Comparison of ENCODE assay signal across 8 mouse cellular contexts in genomic region chr1:79760656-79761055, GRCm38 (mm10). TPM values are rescaled to one million over a fixed set of nuclear protein-coding genes. Genes with fewer than 3 reads are reported as not detected.
A peak's percentile ranks its signal among the peaks of the same experiment; 100 is the strongest.
DNase-seq lines count a peak whose midpoint lies in the region; ATAC-seq lines count a peak whose summit lies in the region.

No protein-coding gene starts in this region.

- peak; percentile 8; the same call in 1 of the 2 replicates for ATAC-seq in embryonic facial prominence, embryonic 11.5 days (replicated peaks; ENCODE audit: insufficient number of reproducible peaks, low FRiP score, low TSS enrichment, low read depth)
- ATAC-seq in hindbrain, embryonic 14.5 days (ENCODE audit: low FRiP score) = peak; percentile 8; the same call in 1 of the 2 replicates
- ATAC-seq in liver, embryonic 11.5 days (replicated peaks; ENCODE audit: low FRiP score) = peak; percentile 19
- ATAC-seq in stomach, embryonic 15.5 days (ENCODE audit: insufficient read depth, low FRiP score, low read depth) = peak; percentile 4; the same call in 1 of the 2 replicates

- H3K9ac ChIP-seq in embryonic facial prominence, embryonic 11.5 days (replicated peaks; ENCODE audit: low read length) = peak overlapping the region; percentile 85
- peak overlapping the region; percentile 89 for H3K9ac ChIP-seq in hindbrain, embryonic 14.5 days
- peak overlapping the region; percentile 79 for H3K9ac ChIP-seq in liver, embryonic 11.5 days (ENCODE audit: low read depth, low read length)
- peak overlapping the region; percentile 74 for H3K9ac ChIP-seq in stomach, embryonic 15.5 days

- peak overlapping the region; percentile 89 for H3K4me3 ChIP-seq in embryonic facial prominence, embryonic 11.5 days (ENCODE audit: low read depth, low read length)
- H3K4me3 ChIP-seq in hindbrain, embryonic 14.5 days (replicated peaks; ENCODE audit: low read length) = peak overlapping the region; percentile 69
- peak overlapping the region; percentile 78 for H3K4me3 ChIP-seq in liver, embryonic 11.5 days (ENCODE audit: low read depth, low read length)
- H3K4me3 ChIP-seq in stomach, embryonic 15.5 days (replicated peaks) = peak overlapping the region; percentile 92

- H3K27ac ChIP-seq in embryonic facial prominence, embryonic 11.5 days (replicated peaks; ENCODE audit: low read depth, low read length) = no peak overlapping the region
- H3K27ac ChIP-seq in hindbrain, embryonic 14.5 days = no peak overlapping the region
- H3K27ac ChIP-seq in liver, embryonic 11.5 days (ENCODE audit: low read depth, low read length) = no peak overlapping the region
- no peak overlapping the region for H3K27ac ChIP-seq in stomach, embryonic 15.5 days

- no peaks in the 10 kb centered on the region for H3K36me3 ChIP-seq in embryonic facial prominence, embryonic 11.5 days (replicated peaks; ENCODE audit: control insufficient read depth, insufficient read depth, low read depth, low read length)
- no peaks in the 10 kb centered on the region for H3K36me3 ChIP-seq in hindbrain, embryonic 14.5 days (replicated peaks; ENCODE audit: control insufficient read depth, insufficient read depth)
- H3K36me3 ChIP-seq in liver, embryonic 11.5 days (ENCODE audit: control insufficient read depth, insufficient read depth, low read length) = no peaks in the 10 kb centered on the region
- no peaks in the 10 kb centered on the region for H3K36me3 ChIP-seq in stomach, embryonic 15.5 days

- H3K9me3 ChIP-seq in embryonic facial prominence, embryonic 11.5 days (replicated peaks; ENCODE audit: control insufficient read depth, low read length) = no peaks in the 10 kb centered on the region
- H3K9me3 ChIP-seq in hindbrain, embryonic 14.5 days (ENCODE audit: control insufficient read depth, low read length) = no peaks in the 10 kb centered on the region
- no peaks in the 10 kb centered on the region for H3K9me3 ChIP-seq in liver, embryonic 11.5 days (ENCODE audit: control insufficient read depth, low read length)
- H3K9me3 ChIP-seq in stomach, embryonic 15.5 days = no peaks in the 10 kb centered on the region

- intact Hi-C loops in left cerebral cortex, postnatal 36 days (cut with DNase I) = no loop called here

- peak; percentile 42 to 77 for DNase-seq in adrenal gland, adult (ENCODE audit: inconsistent age in 2 of 2, low spot score in 1 of 2)
- DNase-seq in adrenal gland, postnatal 4 days (ENCODE audit: low spot score in 2 of 2) = no peak
- peak; percentile 35 for DNase-seq in ES-CJ7 (ENCODE audit: low read depth, low spot score)
- DNase-seq in embryonic facial prominence, embryonic 11.5 days (ENCODE audit: low spot score) = no peak
- no peak for DNase-seq in hindbrain, embryonic 14.5 days (ENCODE audit: low spot score)
- DNase-seq in liver, embryonic 11.5 days (ENCODE audit: low spot score) = no peak
- DNase-seq in left cerebral cortex, postnatal 36 days (ENCODE audit: low spot score in 2 of 2) = no peak

- no peaks in the 10 kb centered on the region; the same call in 1 of the 2 replicates for H3K4me1 ChIP-seq in embryonic facial prominence, embryonic 11.5 days (ENCODE audit: control insufficient read depth, insufficient read depth, low read length)
- H3K4me1 ChIP-seq in hindbrain, embryonic 14.5 days (replicated peaks; ENCODE audit: control insufficient read depth, insufficient read depth, low read length) = peaks cover 20% of the 10 kb centered on the region
- H3K4me1 ChIP-seq in liver, embryonic 11.5 days (replicated peaks; ENCODE audit: control insufficient read depth, insufficient read depth, low read length) = peaks cover 19% of the 10 kb centered on the region
- peaks cover 15% of the 10 kb centered on the region for H3K4me1 ChIP-seq in stomach, embryonic 15.5 days

- H3K27me3 ChIP-seq in embryonic facial prominence, embryonic 11.5 days (ENCODE audit: control insufficient read depth, insufficient read depth, low read length) = no peaks in the 10 kb centered on the region
- H3K27me3 ChIP-seq in hindbrain, embryonic 14.5 days (ENCODE audit: control insufficient read depth, insufficient read depth, low read length) = no peaks in the 10 kb centered on the region
- no peaks in the 10 kb centered on the region for H3K27me3 ChIP-seq in liver, embryonic 11.5 days (replicated peaks; ENCODE audit: control insufficient read depth, insufficient read depth, low read length)
- H3K27me3 ChIP-seq in stomach, embryonic 15.5 days (replicated peaks) = no peaks in the 10 kb centered on the region

- H3K4me2 ChIP-seq in embryonic facial prominence, embryonic 11.5 days (ENCODE audit: low read depth, low read length) = peak overlapping the region; percentile 83
- peak overlapping the region; percentile 71 for H3K4me2 ChIP-seq in hindbrain, embryonic 14.5 days (replicated peaks)
- H3K4me2 ChIP-seq in liver, embryonic 11.5 days = peak overlapping the region; percentile 95
- H3K4me2 ChIP-seq in stomach, embryonic 15.5 days = peak overlapping the region; percentile 83

- 9% methylated on average over 11 of the region's 11 CpGs for WGBS in embryonic facial prominence, embryonic 11.5 days
- WGBS in hindbrain, embryonic 14.5 days = 10% methylated on average over 11 of the region's 11 CpGs
- 11% methylated on average over 11 of the region's 11 CpGs for WGBS in liver, embryonic 11.5 days
- 11% methylated on average over 11 of the region's 11 CpGs for WGBS in stomach, embryonic 15.5 days

RNA-seq across cellular contexts. Expression of gene Mrpl44, which starts 15.2 kb away (rescaled TPM):
- total RNA-seq in adrenal gland, postnatal 4 days (2021) = 10 to 100 TPM; 59.6 to 65.1 TPM
- polyA plus RNA-seq in embryonic facial prominence, embryonic 11.5 days (2014; fragmentation: Nextera tagmentation; extraction: Ambion mirVana) = 53.1 and 55.3 TPM in 2 replicates
- 38.9 and 39.2 TPM in 2 replicates for polyA plus RNA-seq in hindbrain, embryonic 14.5 days (2014; fragmentation: Nextera tagmentation; extraction: Ambion mirVana)
- polyA plus RNA-seq in liver, embryonic 11.5 days (2014; fragmentation: Nextera tagmentation; extraction: Ambion mirVana) = 49.6 and 51.0 TPM in 2 replicates
- polyA plus RNA-seq in stomach, embryonic 15.5 days (2015; fragmentation: Nextera tagmentation; extraction: Ambion mirVana) = 50.4 and 51.3 TPM in 2 replicates
- total RNA-seq in left cerebral cortex, postnatal 36 days (2021) = 10 to 100 TPM; 26.8 to 27.0 TPM

RNA-seq across cellular contexts. Expression of gene Wdfy1, which starts 15.3 kb away (rescaled TPM):
- 10 to 100 TPM; 46.4 TPM for total RNA-seq in adrenal gland, postnatal 4 days (2021)
- polyA plus RNA-seq in embryonic facial prominence, embryonic 11.5 days (2014; fragmentation: Nextera tagmentation; extraction: Ambion mirVana) = 35.7 and 36.6 TPM in 2 replicates
- 106 and 117 TPM in 2 replicates for polyA plus RNA-seq in hindbrain, embryonic 14.5 days (2014; fragmentation: Nextera tagmentation; extraction: Ambion mirVana)
- polyA plus RNA-seq in liver, embryonic 11.5 days (2014; fragmentation: Nextera tagmentation; extraction: Ambion mirVana) = 25.0 and 28.2 TPM in 2 replicates
- 32.8 and 36.8 TPM in 2 replicates for polyA plus RNA-seq in stomach, embryonic 15.5 days (2015; fragmentation: Nextera tagmentation; extraction: Ambion mirVana)
- total RNA-seq in left cerebral cortex, postnatal 36 days (2021) = 10 to 100 TPM; 39.9 to 41.4 TPM

Comparison
In these comparisons a context has a peak if more than half of its experiments do, and no peak if none do; other contexts are left out.
1. DNase-seq: peak in adrenal gland, adult (2 of 2) and ES-CJ7 (single experiment); none in adrenal gland, postnatal 4 days (0 of 2), embryonic facial prominence, embryonic 11.5 days (single experiment), hindbrain, embryonic 14.5 days (single experiment), liver, embryonic 11.5 days (single experiment) and left cerebral cortex, postnatal 36 days (0 of 2).
2. Peak in every context shown above with its lines, with median percentiles within 50 percentile points of each other: ATAC-seq, H3K4me2 ChIP-seq, H3K4me3 ChIP-seq and H3K9ac ChIP-seq.